Mouse (Mus musculus) heart, embryonic 11.5 days (tissue): ENCODE measurements at regions not wholly inside any gene's neighbourhood (a gene's known extent, or its start where the extent isn't known, plus 50 kb on each side); places are given as distances from the start of the nearest gene placed in this dataset.

ENCODE experiments used
- ATAC-seq: fragments of 200-750 bp; cut with Nextera tagmentation; replicated peaks from 2 replicates; pipeline ENCODE4 v1.8.0; 2017; ENCODE audit warnings: moderate library complexity; ENCODE audit not compliant: insufficient number of reproducible peaks, low FRiP score, low TSS enrichment
- H3K27ac ChIP-seq: fragments of 300-500 bp; sonication (generic); 2 replicates; pipeline ENCODE4 v1.5.1; 2014; ENCODE audit warnings: mild to moderate bottlenecking, low read depth, low read length
- H3K27me3 ChIP-seq: fragments of 300-500 bp; sonication (generic); 2 replicates; pipeline ENCODE4 v1.6.1; 2014; ENCODE audit warnings: mild to moderate bottlenecking, low read length, mixed read lengths; ENCODE audit not compliant: control insufficient read depth, insufficient read depth
- H3K36me3 ChIP-seq: fragments of 300-500 bp; sonication (generic); 2 replicates; pipeline ENCODE4 v1.6.1; 2014; ENCODE audit warnings: mild to moderate bottlenecking, low read length, moderate library complexity, mixed read lengths; ENCODE audit not compliant: control insufficient read depth, insufficient read depth
- H3K4me1 ChIP-seq: fragments of 300-500 bp; sonication (generic); 2 replicates; pipeline ENCODE4 v1.6.1; 2014; ENCODE audit warnings: low read length; ENCODE audit not compliant: control insufficient read depth, insufficient read depth
- H3K4me2 ChIP-seq: fragments of 300-500 bp; sonication (generic); 2 replicates; pipeline ENCODE4 v1.6.1; 2014; ENCODE audit warnings: mild to moderate bottlenecking, moderate library complexity
- H3K4me3 ChIP-seq: fragments of 300-500 bp; sonication (generic); 2 replicates; pipeline ENCODE4 v1.5.1; 2014; ENCODE audit warnings: low read depth, low read length
- H3K9ac ChIP-seq: fragments of 300-500 bp; sonication (generic); 2 replicates; pipeline ENCODE4 v1.6.1; 2014; ENCODE audit warnings: mild to moderate bottlenecking, low read depth, low read length, moderate library complexity
- H3K9me3 ChIP-seq: fragments of 300-500 bp; sonication (generic); replicated peaks from 2 replicates; pipeline ENCODE4 v1.6.1; 2016; ENCODE audit warnings: low read length; ENCODE audit not compliant: control insufficient read depth
- WGBS: fragments of 180-500 bp; shearing (Covaris S2); extraction: QIAGEN DNeasy Blood & Tissue Kit; methylation state at CpG from one replicate; pipeline ENCODE4 v1.1.7; 2014; ENCODE audit not compliant: insufficient replicate concordance; 5-methylcytosine and 5-hydroxymethylcytosine counted together

DNA sequence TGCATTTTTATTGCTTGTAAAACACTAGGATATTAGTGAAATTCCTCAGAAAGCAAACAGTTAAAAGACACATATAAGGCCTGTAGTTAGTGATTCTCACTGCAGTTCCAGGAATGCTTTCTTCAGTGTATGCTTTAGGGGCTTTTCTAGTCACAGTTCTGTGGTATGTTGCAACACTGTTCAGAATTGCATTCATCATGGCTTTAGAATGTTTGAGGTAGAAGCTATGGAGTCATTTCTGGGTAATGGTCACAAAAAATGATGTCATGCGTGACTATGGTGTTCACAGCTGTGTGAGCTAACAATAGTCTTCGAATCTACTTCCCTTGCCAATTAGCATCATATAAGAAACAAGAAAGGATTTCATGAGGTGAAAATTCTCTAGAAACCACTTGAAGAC is 69.0 kb upstream of the Nrxn1 start:
- Histone ChIP-seq H3K27me3 (no peaks in the 10 kb centered on the region), H3K4me1 (no peaks in the 10 kb centered on the region), H3K36me3 (no peaks in the 10 kb centered on the region), H3K9me3 (no peaks in the 10 kb centered on the region), H3K9ac (no peak overlapping the region), H3K4me3 (no peak overlapping the region), H3K4me2 (no peak overlapping the region), H3K27ac (no peak overlapping the region)
- WGBS = 74% methylated on average over 2 of the region's 2 CpGs
- ATAC-seq = no peak
